Mouse (Mus musculus) gastrocnemius, postnatal 4 days (tissue): ENCODE measurements around the gene Dct. TPM values are rescaled to one million over a fixed set of nuclear protein-coding genes. Genes with fewer than 3 reads are reported as not detected.

ENCODE experiments used
- DNase-seq, 2 experiments: peaks; one replicate each; pipeline ENCODE4 v3.0.0; 2021 to 2022; ENCODE audit warnings: low spot score in 2 of 2, mixed read lengths in 2 of 2
- total RNA-seq, 2 experiments: library from RNA; stranded (reverse); gene quantifications; 2 replicates each; pipeline ENCODE4 v1.2.3; 2021

Dct gene
- total RNA-seq, 2 experiments from 2014 or later, result 2.6 to 3.5 TPM

GRCm38 (mm10) chr14:118049648-118050238, 2.3 kb downstream of the Dct start:
- DNase-seq, result no peak

- peak in 1 of 2 experiments; percentile 35 for DNase-seq
Measured at GRCm38 (mm10) chr14:118042963-118043362, 9.1 kb downstream of the Dct start.

- no peak for DNase-seq
Measured at GRCm38 (mm10) chr14:118042066-118042762, 9.8 kb downstream of the Dct start.

- DNase-seq, result no peak
Measured at GRCm38 (mm10) chr14:118040550-118041250, 11.3 kb downstream of the Dct start.

GRCm38 (mm10) chr14:118039074-118039473, 13.0 kb downstream of the Dct start:
- DNase-seq, result no peak

GRCm38 (mm10) chr14:118027564-118027963, 24.5 kb downstream of the Dct start:
- DNase-seq, result no peak

GRCm38 (mm10) chr14:118021867-118022543, 30.0 kb downstream of the Dct start:
- no peak for DNase-seq

- DNase-seq, result no peak
Measured at GRCm38 (mm10) chr14:118019314-118019713, 32.7 kb downstream of the Dct start.

GRCm38 (mm10) chr14:118013237-118013636, 38.8 kb downstream of the Dct start:
- no peak for DNase-seq

- no peak for DNase-seq
Measured at GRCm38 (mm10) chr14:118009541-118009940, 42.5 kb downstream of the Dct start.

GRCm38 (mm10) chr14:118005697-118006096, 46.3 kb downstream of the Dct start:
- DNase-seq, result peak in 1 of 2 experiments; percentile 33

- DNase-seq, result no peak
Measured at GRCm38 (mm10) chr14:118004434-118004833, 47.6 kb downstream of the Dct start.

- DNase-seq, result no peak
Measured at GRCm38 (mm10) chr14:117993845-117994244, 58.2 kb downstream of the Dct start.

GRCm38 (mm10) chr14:117992600-117993256, 59.3 kb downstream of the Dct start:
- DNase-seq, result no peak

- DNase-seq, result no peak
Measured at GRCm38 (mm10) chr14:117990203-117990602, 61.8 kb downstream of the Dct start.

- DNase-seq, result no peak
Measured at GRCm38 (mm10) chr14:117988444-117988843, 63.6 kb downstream of the Dct start.

GRCm38 (mm10) chr14:117981532-117981931, 70.5 kb downstream of the Dct start:
- peak in 1 of 2 experiments; percentile 41 for DNase-seq

- DNase-seq, result no peak
Measured at GRCm38 (mm10) chr14:117972576-117972975, 79.5 kb downstream of the Dct start.
